Mouse (Mus musculus) MEL (cell line): ENCODE results near the gene Smyd3. TPM values are rescaled to one million over a fixed set of nuclear protein-coding genes. Genes with fewer than 3 reads are reported as not detected.

Source experiments
- DNase-seq: peaks from one replicate; pipeline ENCODE4 v3.0.0; 2011; ENCODE audit warnings: low read depth, low spot score
- H3K27ac ChIP-seq: 2 replicates; pipeline ENCODE4 v1.5.1; 2012; ENCODE audit warnings: low read depth, mild to moderate bottlenecking, control low read depth, low read length, moderate library complexity; ENCODE audit not compliant: control insufficient read depth
- H3K27me3 ChIP-seq, 2 experiments: fragments of 150-350 bp in 1 of 2; sonication (generic) in 1 of 2; 2 replicates each; pipeline ENCODE4 v1.6.1; 2012; ENCODE audit warnings: low read length in 2 of 2, mild to moderate bottlenecking in 2 of 2, improper control_type of control experiment in 1 of 2, moderate library complexity in 1 of 2; ENCODE audit not compliant: insufficient read depth in 2 of 2, control insufficient read depth in 1 of 2
- H3K36me3 ChIP-seq, 2 experiments: 2 replicates each; pipeline ENCODE4 v1.6.1; 2012 to 2014; ENCODE audit warnings: low read length in 2 of 2, improper control_type of control experiment in 1 of 2, inconsistent platforms in 1 of 2, mild to moderate bottlenecking in 1 of 2; ENCODE audit not compliant: insufficient read depth in 2 of 2, control insufficient read depth in 1 of 2
- H3K4me1 ChIP-seq, 2 experiments: fragments of 150-350 bp in 1 of 2; sonication (generic) in 1 of 2; 2 replicates each; pipeline ENCODE4 v1.6.1; 2012; ENCODE audit warnings: low read length in 2 of 2, improper control_type of control experiment in 1 of 2, mild to moderate bottlenecking in 1 of 2; ENCODE audit not compliant: insufficient read depth in 2 of 2, control insufficient read depth in 1 of 2
- H3K4me3 ChIP-seq, 2 experiments: fragments of 150-350 bp in 1 of 2; sonication (generic) in 1 of 2; 2 replicates each; pipeline ENCODE4 v1.5.1; 2012; ENCODE audit warnings: low read depth in 2 of 2, low read length in 2 of 2, mild to moderate bottlenecking in 2 of 2, moderate library complexity in 2 of 2, control low read depth in 1 of 2, improper control_type of control experiment in 1 of 2; ENCODE audit not compliant: control insufficient read depth in 1 of 2, insufficient read depth in 1 of 2
- H3K79me2 ChIP-seq: 2 replicates; pipeline ENCODE4 v1.6.1; 2012; ENCODE audit warnings: mild to moderate bottlenecking, low read length, moderate library complexity; ENCODE audit not compliant: control insufficient read depth, poor library complexity, insufficient read depth
- H3K9ac ChIP-seq: 2 replicates; pipeline ENCODE4 v1.6.1; 2012; ENCODE audit warnings: low read depth, mild to moderate bottlenecking, control low read depth, low read length, moderate library complexity; ENCODE audit not compliant: control insufficient read depth, poor library complexity, severe bottlenecking
- H3K9me3 ChIP-seq: fragments of 150-350 bp; sonication (generic); replicated peaks from 2 replicates; pipeline ENCODE4 v1.6.1; 2012; ENCODE audit warnings: mild to moderate bottlenecking, low read length, improper control_type of control experiment, moderate library complexity; ENCODE audit not compliant: insufficient read depth
- CHD1 ChIP-seq: IDR thresholded peaks from 2 replicates; pipeline ENCODE4 v1.6.1; 2012; ENCODE audit warnings: low read depth, mild to moderate bottlenecking, inconsistent platforms, low read length, improper control_type of control experiment
- E2F4 ChIP-seq: IDR thresholded peaks from 2 replicates; pipeline ENCODE4 v1.6.1; 2011; ENCODE audit warnings: low read depth, low read length, improper control_type of control experiment, borderline replicate concordance
- GABPA ChIP-seq: IDR thresholded peaks from 2 replicates; pipeline ENCODE4 v1.6.1; 2012; ENCODE audit warnings: low read depth, mild to moderate bottlenecking, inconsistent platforms, low read length, improper control_type of control experiment, moderate library complexity
- HCFC1 ChIP-seq: IDR thresholded peaks from 2 replicates; pipeline ENCODE4 v1.6.1; 2012; ENCODE audit warnings: low read depth, mild to moderate bottlenecking, inconsistent platforms, low read length, improper control_type of control experiment, moderate library complexity
- JUND ChIP-seq: IDR thresholded peaks from 2 replicates; pipeline ENCODE4 v1.6.1; 2011; ENCODE audit warnings: low read depth, mild to moderate bottlenecking, improper control_type of control experiment, low read length
- MAFK ChIP-seq: IDR thresholded peaks from 2 replicates; pipeline ENCODE4 v1.6.1; 2011; ENCODE audit warnings: low read depth, mild to moderate bottlenecking, low read length, improper control_type of control experiment, borderline replicate concordance
- MAX ChIP-seq: IDR thresholded peaks from 2 replicates; pipeline ENCODE4 v1.6.1; 2011; ENCODE audit warnings: low read length, improper control_type of control experiment
- MAZ ChIP-seq: IDR thresholded peaks from 2 replicates; pipeline ENCODE4 v1.6.1; 2012; ENCODE audit warnings: low read depth, mild to moderate bottlenecking, inconsistent platforms, low read length, improper control_type of control experiment
- MEF2A ChIP-seq: IDR thresholded peaks from 2 replicates; pipeline ENCODE4 v1.6.1; 2014; ENCODE audit warnings: low read depth, mild to moderate bottlenecking, inconsistent platforms, low read length, improper control_type of control experiment; ENCODE audit not compliant: poor library complexity, insufficient replicate concordance, severe bottlenecking; ENCODE audit errors: extremely low read depth
- MYC ChIP-seq: IDR thresholded peaks from 2 replicates; pipeline ENCODE4 v1.6.1; 2011; ENCODE audit warnings: low read depth, mild to moderate bottlenecking, low read length, improper control_type of control experiment, moderate library complexity
- NELFE ChIP-seq: IDR thresholded peaks from 2 replicates; pipeline ENCODE4 v1.6.1; 2011; ENCODE audit warnings: low read depth, low read length, improper control_type of control experiment
- POLR2AphosphoS2 ChIP-seq: IDR thresholded peaks from 2 replicates; pipeline ENCODE4 v1.6.1; 2011; ENCODE audit warnings: low read length, improper control_type of control experiment
- POLR2AphosphoS5 ChIP-seq: IDR thresholded peaks from 2 replicates; pipeline ENCODE4 v1.6.1; 2012; ENCODE audit warnings: low read depth, borderline replicate concordance, mild to moderate bottlenecking, inconsistent platforms, low read length, moderate library complexity, mixed read lengths
- RCOR1 ChIP-seq: IDR thresholded peaks from 2 replicates; pipeline ENCODE4 v1.6.1; 2012; ENCODE audit warnings: low read depth, mild to moderate bottlenecking, inconsistent platforms, low read length, improper control_type of control experiment
- SIN3A ChIP-seq: IDR thresholded peaks from 2 replicates; pipeline ENCODE4 v1.6.1; 2012; ENCODE audit warnings: low read length, improper control_type of control experiment, inconsistent platforms
- SMC3 ChIP-seq: IDR thresholded peaks from 2 replicates; pipeline ENCODE4 v1.6.1; 2011; ENCODE audit warnings: low read depth, low read length, improper control_type of control experiment
- TAL1 ChIP-seq: IDR thresholded peaks from 2 replicates; pipeline ENCODE4 v1.6.1; 2012; ENCODE audit warnings: mild to moderate bottlenecking, inconsistent platforms, low read length, moderate library complexity, mixed read lengths
- TBP ChIP-seq: IDR thresholded peaks from 2 replicates; pipeline ENCODE4 v1.8.0; 2011; ENCODE audit warnings: low read depth, low read length, improper control_type of control experiment
- TCF12 ChIP-seq: IDR thresholded peaks from 2 replicates; pipeline ENCODE4 v1.6.1; 2014; ENCODE audit warnings: low read depth, mild to moderate bottlenecking, inconsistent platforms, low read length, improper control_type of control experiment, moderate library complexity
- UBTF ChIP-seq: IDR thresholded peaks from 2 replicates; pipeline ENCODE4 v1.6.1; 2012; ENCODE audit warnings: low read depth, mild to moderate bottlenecking, inconsistent platforms, low read length, improper control_type of control experiment, moderate library complexity, borderline replicate concordance; ENCODE audit not compliant: insufficient read depth
- USF2 ChIP-seq, 2 experiments: IDR thresholded peaks; 2 replicates each; pipeline ENCODE4 v1.6.1; 2011 to 2012; ENCODE audit warnings: improper control_type of control experiment in 2 of 2, low read length in 2 of 2, borderline replicate concordance in 1 of 2, inconsistent platforms in 1 of 2, low read depth in 1 of 2, mild to moderate bottlenecking in 1 of 2; ENCODE audit not compliant: insufficient read depth in 1 of 2
- ZC3H11A ChIP-seq: IDR thresholded peaks from 2 replicates; pipeline ENCODE4 v1.6.1; 2012; ENCODE audit warnings: low read depth, mild to moderate bottlenecking, inconsistent platforms, low read length, improper control_type of control experiment
- ZKSCAN1 ChIP-seq: IDR thresholded peaks from 2 replicates; pipeline ENCODE4 v1.6.1; 2012; ENCODE audit warnings: low read depth, mild to moderate bottlenecking, inconsistent platforms, low read length, improper control_type of control experiment, moderate library complexity
- ZMIZ1 ChIP-seq: IDR thresholded peaks from 2 replicates; pipeline ENCODE4 v1.6.1; 2012; ENCODE audit warnings: low read depth, mild to moderate bottlenecking, inconsistent platforms, low read length, improper control_type of control experiment, moderate library complexity
- ZNF384 ChIP-seq: IDR thresholded peaks from 2 replicates; pipeline ENCODE4 v1.6.1; 2012; ENCODE audit warnings: low read depth, mild to moderate bottlenecking, inconsistent platforms, low read length, improper control_type of control experiment
- polyA plus RNA-seq, 2 experiments: library from polyadenylated mRNA; stranded (reverse) in 1 of 2; unstranded in 1 of 2; fragments of >175 nt in 1 of 2; fragments of >200 nt in 1 of 2; gene quantifications; 2 replicates each; pipeline versions ENCODE4 v1.2.1 to v1.2.4; 2012; ENCODE audit warnings: low replicate concordance in 2 of 2, low read depth in 1 of 2; ENCODE audit not compliant: insufficient read length in 2 of 2, insufficient read depth in 1 of 2, missing spikeins in 1 of 2
- total RNA-seq: library from RNA; depleted of rRNA; stranded (reverse); fragments of 300-350 nt; gene quantifications from 2 replicates; pipeline ENCODE4 v1.2.3, GENCODE M21; 2012

Gene Smyd3
- total and polyA plus RNA-seq, 3 experiments, result 13.3 to 18.2 TPM; not detected in 1

- Histone ChIP-seq H3K79me2 (no peaks in the 10 kb centered on the region), H3K9ac (no peak overlapping the region), H3K9me3 (no peaks in the 10 kb centered on the region), H3K27ac (no peak overlapping the region), H3K4me1 (no peaks in the 10 kb centered on the region), H3K4me3 (no peak overlapping the region), H3K36me3 (no peaks in the 10 kb centered on the region), H3K27me3 (no peaks in the 10 kb centered on the region)
- DNase-seq, result no peak
- TF ChIP-seq SIN3A, result no peak
- no peak for TF ChIP-seq POLR2AphosphoS5
- no peak for TF ChIP-seq HCFC1
- TF ChIP-seq TAL1, result no peak
- TF ChIP-seq E2F4, result no peak
- TF ChIP-seq MAFK, result no peak
- TF ChIP-seq ZKSCAN1, result no peak
- TF ChIP-seq MAX, result no peak
- no peak for TF ChIP-seq TCF12
- no peak for TF ChIP-seq GABPA
- TF ChIP-seq SMC3, result no peak
- TF ChIP-seq MEF2A, result no peak
- no peak for TF ChIP-seq MYC
- no peak for TF ChIP-seq POLR2AphosphoS2
- TF ChIP-seq MAZ, result no peak
- TF ChIP-seq, all 39 proteins: peak for 0
These were observed 476.5 kb downstream of the Smyd3 start for GRCm38 (mm10) chr1:179041231-179041904.

- Histone ChIP-seq H3K4me1 (no peaks in the 10 kb centered on the region), H3K9me3 (no peaks in the 10 kb centered on the region), H3K36me3 (no peaks in the 10 kb centered on the region)
- no peak for TF ChIP-seq MAFK
- TF ChIP-seq ZMIZ1, result no peak
- no peak for TF ChIP-seq RCOR1
- no peak for TF ChIP-seq UBTF
- no peak for TF ChIP-seq HCFC1
- no peak for TF ChIP-seq ZNF384
- TF ChIP-seq MEF2A, result no peak
- no peak for TF ChIP-seq TAL1
- no peak for TF ChIP-seq E2F4
- no peak for TF ChIP-seq USF2 (IDR thresholded peaks at IDR 0.05; ENCODE audit: borderline replicate concordance in 1 of 2, insufficient read depth in 1 of 2, low read depth in 1 of 2, low read length in 2 of 2)
- TF ChIP-seq MYC, result no peak
- TF ChIP-seq ZC3H11A, result no peak
- no peak for TF ChIP-seq GABPA
- TF ChIP-seq CHD1, result no peak
- no peak for TF ChIP-seq TBP
- no peak for TF ChIP-seq NELFE
- TF ChIP-seq TCF12, result no peak
- no peak for TF ChIP-seq JUND
- TF ChIP-seq, all 39 proteins: peak for 0
- no peaks in the 10 kb centered on the region; the same call in 1 of the 2 replicates for H3K79me2 ChIP-seq
- H3K27me3 ChIP-seq, result no peaks in the 10 kb centered on the region
- H3K4me3 ChIP-seq, result no peak overlapping the region
- no peak overlapping the region for H3K27ac ChIP-seq
- DNase-seq, result no peak
- no peak overlapping the region for H3K9ac ChIP-seq
These were observed 479.0 kb downstream of the Smyd3 start for GRCm38 (mm10) chr1:179038801-179039200.
